Mouse (Mus musculus) bone marrow, adult 2 months (tissue): ENCODE measurements around the gene Trabd2b. TPM values are rescaled to one million over a fixed set of nuclear protein-coding genes. Genes with fewer than 3 reads are reported as not detected.

Source experiments
- H3K27ac ChIP-seq: fragments of 200-500 bp; 2 replicates; pipeline ENCODE4 v1.5.1; 2012; ENCODE audit warnings: low read depth, mild to moderate bottlenecking, control low read depth, inconsistent platforms, low read length; ENCODE audit not compliant: control insufficient read depth, poor library complexity, insufficient read depth
- H3K4me1 ChIP-seq: fragments of 200-500 bp; 2 replicates; pipeline ENCODE4 v1.6.1; 2011; ENCODE audit warnings: low read length; ENCODE audit not compliant: control insufficient read depth, insufficient read depth
- H3K4me3 ChIP-seq: fragments of 200-500 bp; replicated peaks from 2 replicates; pipeline ENCODE3; 2011; ENCODE audit warnings: mild to moderate bottlenecking, low read depth, low read length, control low read depth; ENCODE audit not compliant: control insufficient read depth
- CTCF ChIP-seq: fragments of 200-500 bp; IDR thresholded peaks from 2 replicates; pipeline ENCODE4 v1.5.1; 2011; ENCODE audit warnings: low read length, control low read depth; ENCODE audit not compliant: control insufficient read depth, insufficient read depth
- POLR2A ChIP-seq: fragments of 200-500 bp; IDR thresholded peaks from 2 replicates; pipeline ENCODE4 v1.6.1; 2011; ENCODE audit warnings: low read depth, mild to moderate bottlenecking, control low read depth, low read length, borderline replicate concordance; ENCODE audit not compliant: control insufficient read depth
- WGBS: fragments of 180-500 bp; shearing (Covaris S2); methylation state at CpG from one replicate; pipeline ENCODE4 v1.1.7; 2018; 5-methylcytosine and 5-hydroxymethylcytosine counted together
- polyA plus RNA-seq: library from polyadenylated mRNA; stranded (reverse); fragments of >200 nt; gene quantifications from 2 replicates; pipeline ENCODE4 v1.2.4, GENCODE M21; 2011; ENCODE audit warnings: low replicate concordance; ENCODE audit not compliant: missing spikeins, insufficient read depth, insufficient read length

Gene Trabd2b
- polyA plus RNA-seq, 1 experiment: not detected

- TF ChIP-seq CTCF (no peak), POLR2A (no peak)
Observed at GRCm38 (mm10) chr4:114516651-114517050, 110.1 kb downstream of the Trabd2b start.

GRCm38 (mm10) chr4:114518061-114518460 lies 111.5 kb downstream of the Trabd2b start:
- H3K4me1 ChIP-seq: no peaks in the 10 kb centered on the region
- 70% methylated on average over 3 of the region's 3 CpGs for WGBS
- no peak overlapping the region for H3K27ac ChIP-seq
- H3K4me3 ChIP-seq: no peak overlapping the region
- TF ChIP-seq CTCF (no peak), POLR2A (no peak)

More at GRCm38 (mm10) chr4:114516651-114517050, 110.1 kb downstream of the Trabd2b start:
- Histone ChIP-seq H3K27ac (no peak overlapping the region), H3K4me3 (no peak overlapping the region), H3K4me1 (no peaks in the 10 kb centered on the region)
- 36% methylated on average over 4 of the region's 4 CpGs for WGBS

- H3K4me1 ChIP-seq: no peaks in the 10 kb centered on the region
- WGBS: 82% methylated on average over 1 of the region's 1 CpGs
Observed at GRCm38 (mm10) chr4:114518571-114518970, 112.0 kb downstream of the Trabd2b start.

GRCm38 (mm10) chr4:114519321-114519720 lies 112.8 kb downstream of the Trabd2b start:
- Histone ChIP-seq H3K4me1 (no peaks in the 10 kb centered on the region), H3K4me3 (no peak overlapping the region), H3K27ac (no peak overlapping the region)
- 75% methylated on average over 4 of the region's 4 CpGs for whole genome bisulfite sequencing
- TF ChIP-seq CTCF (no peak), POLR2A (no peak)

More at GRCm38 (mm10) chr4:114518571-114518970, 112.0 kb downstream of the Trabd2b start:
- no peak overlapping the region for H3K27ac ChIP-seq
- TF ChIP-seq POLR2A (no peak), CTCF (no peak)
- no peak overlapping the region for H3K4me3 ChIP-seq

- no peak for TF ChIP-seq CTCF
- TF ChIP-seq POLR2A: no peak
- no peak overlapping the region for H3K27ac ChIP-seq
- WGBS: 77% methylated on average over 3 of the region's 3 CpGs
- no peak overlapping the region for H3K4me3 ChIP-seq
- H3K4me1 ChIP-seq: no peaks in the 10 kb centered on the region
Observed at GRCm38 (mm10) chr4:114519966-114520365, 113.4 kb downstream of the Trabd2b start.

- no peak overlapping the region for H3K4me3 ChIP-seq
- no peak overlapping the region for H3K27ac ChIP-seq
- TF ChIP-seq CTCF: no peak
- TF ChIP-seq POLR2A: no peak
- WGBS: 75% methylated on average over 5 of the region's 5 CpGs
- no peaks in the 10 kb centered on the region for H3K4me1 ChIP-seq
Observed at GRCm38 (mm10) chr4:114523335-114524188, 117.0 kb downstream of the Trabd2b start.

GRCm38 (mm10) chr4:114531591-114531990 lies 125.1 kb downstream of the Trabd2b start:
- WGBS: 67% methylated on average over 6 of the region's 6 CpGs
- H3K4me3 ChIP-seq: no peak overlapping the region
- no peak for TF ChIP-seq POLR2A
- TF ChIP-seq CTCF: no peak
- H3K4me1 ChIP-seq: no peaks in the 10 kb centered on the region
- H3K27ac ChIP-seq: no peak overlapping the region

GRCm38 (mm10) chr4:114533894-114534754 lies 127.6 kb downstream of the Trabd2b start:
- no peaks in the 10 kb centered on the region for H3K4me1 ChIP-seq
- no peak for TF ChIP-seq CTCF
- no peak overlapping the region for H3K4me3 ChIP-seq
- 74% methylated on average over 4 of the region's 4 CpGs for WGBS
- H3K27ac ChIP-seq: no peak overlapping the region
